Mouse (Mus musculus) retina, embryonic 14.5 days (tissue): ENCODE results near the gene Snx20.
A peak's percentile ranks its signal among the peaks of the same experiment; 100 is the strongest.
"Not testable (repeated sequence)": the region's sequence is repeated elsewhere in the genome, so short reads cannot be mapped to it uniquely, and the experiment has no call there.

Experiments used
- DNase-seq: peaks from one replicate; pipeline ENCODE4 v3.0.0-alpha.2; 2015; ENCODE audit warnings: low spot score

The Snx20 gene

DNA sequence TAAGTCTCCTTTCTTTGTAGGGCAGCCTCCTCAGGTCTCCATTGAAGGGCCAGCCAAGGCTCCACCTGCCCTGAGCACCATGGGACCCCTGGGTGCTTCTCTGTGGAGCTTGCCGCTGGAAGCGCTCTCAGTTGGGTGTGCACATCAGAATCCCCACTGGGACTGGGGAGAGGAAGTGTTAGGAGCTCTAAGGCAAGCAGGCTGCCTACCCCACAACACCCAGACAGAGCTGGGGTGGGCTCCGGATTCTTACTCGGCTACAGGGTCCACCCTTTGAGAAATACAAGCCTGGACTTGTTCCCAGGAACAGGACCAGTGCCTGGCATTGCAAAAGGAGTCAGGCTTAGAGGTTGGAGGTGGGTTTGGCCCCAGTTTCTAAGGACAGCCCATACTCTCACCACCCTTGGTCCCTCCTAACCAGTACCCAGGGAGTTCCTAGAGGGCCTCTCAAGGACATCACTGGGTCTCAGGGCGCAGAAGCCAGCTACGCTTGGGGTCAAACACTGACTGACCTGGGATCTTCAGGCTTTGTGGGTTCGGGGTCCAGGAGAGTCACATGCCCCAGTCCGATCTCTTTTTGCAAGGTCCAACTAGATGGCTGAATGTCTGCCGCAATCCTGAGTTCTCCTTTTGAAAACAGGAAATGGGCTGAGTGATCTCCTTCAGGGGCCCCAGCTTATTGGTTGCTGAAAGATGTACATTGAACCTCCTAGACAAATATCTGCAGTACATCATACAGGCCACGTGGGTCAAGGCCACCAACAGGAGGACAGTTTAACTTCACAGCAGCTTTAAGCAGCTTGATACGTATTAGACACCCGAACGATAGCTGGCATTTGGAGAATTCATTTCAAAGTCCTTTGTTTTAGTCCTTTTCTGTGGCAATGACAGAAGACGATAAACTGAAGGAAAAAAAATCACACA is at the start of gene Snx20:
TSS of gene Snx20 (minus strand) at position 655 of the 924 bp plus-strand sequence.
- no peak for DNase-seq

DNA sequence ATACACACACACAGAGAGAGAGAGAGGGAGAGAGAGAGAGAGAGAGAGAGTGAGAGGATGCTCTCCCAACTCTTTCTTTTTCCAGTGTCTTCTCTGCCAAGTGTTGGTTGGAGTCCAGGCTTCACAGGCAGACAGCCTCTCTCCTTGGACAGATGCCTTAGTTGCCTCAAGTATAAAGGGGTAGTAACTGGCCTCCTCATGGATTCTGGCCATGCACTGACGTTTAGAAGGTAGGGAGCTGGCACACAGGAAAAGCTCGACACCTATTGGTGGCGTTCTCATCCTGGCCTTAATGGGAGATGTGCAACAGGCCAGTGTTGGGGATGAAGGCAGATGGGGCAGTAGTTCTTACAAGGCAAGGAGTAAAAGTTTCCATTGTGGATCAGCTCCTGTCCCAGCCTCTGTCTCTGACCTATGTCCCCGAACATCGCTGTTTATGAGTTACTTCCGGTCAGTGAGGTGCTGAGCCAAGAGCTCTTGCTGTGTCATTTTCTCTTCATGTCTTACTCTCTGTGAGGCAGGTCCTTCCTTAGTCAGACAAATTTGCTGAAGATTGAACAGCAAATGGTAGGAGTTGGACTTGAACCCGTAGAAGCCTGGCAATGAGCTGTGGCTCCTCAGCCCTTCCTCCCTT is 47.8 kb upstream of the Snx20 start:
- DNase-seq: no peak

DNA sequence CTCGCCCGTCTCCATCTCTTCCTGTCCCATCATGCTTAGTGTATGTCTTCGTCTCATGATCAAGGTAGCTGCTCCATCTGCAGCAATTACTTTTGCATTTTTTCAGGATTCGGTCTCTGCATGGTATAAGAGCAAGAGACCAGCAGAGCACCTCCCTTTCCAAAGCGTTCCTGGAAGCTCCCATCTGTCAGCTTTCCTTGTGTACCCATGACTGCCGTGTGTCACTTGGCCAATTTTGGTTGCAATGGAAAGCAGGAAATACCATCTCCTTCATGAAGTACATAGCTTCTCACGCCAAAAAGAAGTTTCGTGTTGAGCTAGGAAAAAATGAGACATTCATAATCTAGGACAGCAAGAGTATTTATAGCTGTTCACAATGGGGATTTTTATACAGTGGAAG is 45.1 kb upstream of the Snx20 start:
- no peak for DNase-seq

DNA sequence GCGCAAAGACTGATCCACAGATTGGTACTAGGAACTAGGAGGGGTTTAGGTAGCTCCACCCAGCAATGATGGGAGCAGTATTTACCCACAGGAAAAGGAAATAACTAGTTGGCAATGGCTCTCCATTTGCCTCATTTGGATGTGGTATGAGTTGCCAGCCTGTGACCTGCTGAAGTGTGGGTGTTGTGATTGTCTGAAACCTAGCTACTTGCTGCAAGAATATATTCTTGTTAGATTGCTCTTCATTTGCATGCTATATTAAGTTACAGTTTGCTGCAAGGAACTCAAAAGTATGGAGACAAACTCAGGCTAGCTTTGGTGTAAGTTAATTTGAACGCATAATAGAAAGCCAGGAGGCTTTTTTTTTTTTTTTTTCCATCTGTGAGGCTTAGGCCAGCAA is 44.6 kb upstream of the Snx20 start:
- no peak for DNase-seq

DNA sequence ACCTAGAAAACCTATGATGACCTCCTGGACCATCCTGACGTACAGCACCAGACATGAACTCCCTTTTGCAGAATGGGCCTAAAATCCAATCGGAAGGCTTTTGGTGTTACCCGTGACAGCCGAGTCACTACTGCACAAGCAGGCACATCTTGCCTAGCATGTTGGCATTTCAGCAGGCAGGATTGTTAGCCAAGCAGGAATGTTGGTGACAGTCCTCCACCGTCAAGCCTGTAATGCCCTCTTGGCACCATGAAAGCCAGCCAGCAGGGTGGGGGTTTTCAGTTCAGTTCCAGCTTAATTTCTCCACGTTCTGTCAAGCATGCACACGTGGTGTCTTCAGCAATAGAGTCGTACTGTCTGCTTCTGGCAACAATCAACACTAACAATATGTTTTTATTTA is 41.1 kb upstream of the Snx20 start:
- no peak for DNase-seq

DNA sequence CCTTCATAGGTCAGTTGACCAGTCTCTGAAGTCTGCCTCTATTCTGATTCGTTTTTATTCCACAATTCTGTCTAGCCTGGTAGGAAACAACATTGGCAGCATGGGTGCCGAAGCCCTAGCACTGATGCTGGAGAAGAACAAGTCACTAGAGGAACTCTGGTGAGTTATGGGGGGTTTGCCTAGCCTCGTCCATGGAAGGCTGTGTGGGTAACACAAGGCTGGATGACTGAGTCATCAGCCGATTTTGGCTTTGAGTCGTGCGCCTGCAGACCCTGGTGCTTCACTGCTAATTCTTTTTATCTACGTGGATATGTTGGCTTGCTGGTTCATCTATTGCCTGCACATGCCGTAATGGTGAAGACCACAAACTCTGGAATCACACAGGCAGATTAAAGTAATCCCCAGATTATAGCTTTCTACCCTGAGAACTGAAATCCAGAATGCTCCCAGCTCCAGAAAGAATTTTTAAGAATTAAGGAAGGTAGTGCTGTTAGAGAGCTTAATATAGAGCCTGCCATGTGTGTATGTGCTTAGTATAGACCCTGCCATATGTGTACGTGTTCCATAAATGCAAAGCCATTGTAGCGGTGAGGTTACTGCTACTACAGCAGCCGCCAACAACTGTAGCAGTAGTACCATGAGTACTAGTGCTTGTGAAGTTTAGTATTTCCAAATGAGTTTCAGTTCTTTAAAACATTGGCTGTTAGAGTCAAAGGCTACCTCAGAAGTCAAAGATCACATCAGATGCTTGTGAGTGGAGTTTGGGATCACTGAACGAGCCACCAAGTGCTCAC is 39.6 kb upstream of the Snx20 start:
- DNase-seq: no peak

DNA sequence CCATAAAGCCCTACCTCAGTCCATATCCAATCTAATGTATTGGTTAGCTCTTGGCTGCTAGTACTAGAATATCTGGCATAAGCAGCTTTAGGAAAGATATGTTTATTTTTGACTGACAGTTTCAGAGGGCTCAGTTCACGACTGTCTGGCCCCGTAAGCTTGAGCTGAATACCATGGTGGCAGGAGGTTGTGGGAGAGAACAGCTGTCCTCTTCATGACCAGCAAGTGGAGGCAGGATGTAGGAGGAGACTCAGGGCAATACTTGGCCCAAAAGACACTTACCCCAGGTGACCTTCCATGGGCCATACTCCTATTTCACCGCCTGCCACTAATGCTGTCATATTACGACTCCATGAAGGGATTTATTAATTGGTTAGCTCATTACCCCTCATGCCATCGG is 37.9 kb upstream of the Snx20 start:
- no peak for DNase-seq

DNA sequence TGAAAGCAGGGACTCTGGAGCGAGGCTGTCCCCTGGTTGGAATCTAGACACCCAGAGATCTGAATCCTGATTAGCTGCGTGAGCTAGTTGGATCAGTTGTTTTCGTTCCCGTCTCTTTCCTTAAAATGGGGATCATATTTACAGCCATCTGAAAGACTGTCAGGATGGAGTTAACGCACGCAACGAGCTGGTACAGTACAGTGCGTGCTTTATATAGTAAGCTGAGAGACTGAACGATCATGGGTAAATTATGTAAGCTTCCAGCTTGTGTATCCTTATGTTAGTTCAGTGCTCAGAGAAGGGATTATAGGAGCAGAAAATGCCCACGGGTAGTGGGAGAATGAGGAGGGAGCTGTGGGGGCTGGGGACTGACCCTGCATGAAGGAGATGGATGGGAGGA is 35.6 kb upstream of the Snx20 start:
- DNase-seq: no peak

DNA sequence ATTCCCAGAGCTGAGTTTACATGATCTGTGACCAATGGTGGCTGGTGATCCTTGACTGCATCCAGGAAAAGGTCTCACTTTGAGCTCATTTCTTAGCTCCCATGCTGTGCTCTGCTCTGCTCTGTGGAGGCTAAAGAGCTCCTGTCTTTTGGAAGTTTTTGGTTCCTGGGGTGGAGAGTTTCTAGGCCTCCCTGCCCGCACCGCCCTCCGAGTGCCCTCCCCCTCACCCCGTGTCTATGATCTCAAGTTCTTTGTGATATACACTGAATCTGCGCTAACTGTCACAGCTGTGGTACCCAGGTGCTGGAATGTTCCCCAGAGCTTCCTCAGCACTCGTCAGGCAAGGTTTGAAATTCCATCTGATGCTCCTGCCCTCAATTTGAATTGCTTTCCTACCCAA is 34.9 kb upstream of the Snx20 start:
- DNase-seq: no peak

DNA sequence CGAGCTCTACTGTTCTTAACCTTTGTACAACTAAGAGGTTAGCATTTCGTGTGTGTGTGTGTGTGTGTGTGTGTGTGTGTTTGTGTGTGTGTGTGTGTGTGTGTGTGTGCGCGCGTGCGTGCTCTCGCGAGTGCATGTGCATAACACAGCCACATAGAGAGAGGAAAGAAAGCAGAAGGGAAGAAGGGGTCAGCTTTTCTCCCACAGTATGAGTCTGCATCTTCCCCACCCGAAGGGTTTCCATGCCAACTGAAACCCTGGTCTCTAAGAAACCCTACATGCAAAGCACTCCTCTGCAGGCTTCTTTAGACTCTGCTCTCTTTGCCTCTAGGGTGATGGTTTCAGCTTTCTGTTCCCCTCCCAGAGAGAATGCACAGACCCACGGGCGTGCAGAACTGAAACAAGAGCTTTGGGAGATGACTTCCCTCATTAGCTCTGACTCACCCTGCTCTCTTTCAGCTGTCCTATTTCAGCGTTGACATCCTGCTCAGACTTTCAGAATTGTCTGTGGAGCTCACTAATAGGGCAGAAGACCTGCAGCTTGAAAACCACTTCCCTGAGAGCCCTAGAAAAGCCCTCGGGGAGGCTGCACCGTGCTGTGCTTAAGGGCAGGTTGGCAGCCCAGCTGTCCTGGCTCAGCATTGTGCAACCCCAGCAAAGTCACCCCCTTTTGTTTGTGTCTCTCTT is 32.6 kb upstream of the Snx20 start:
- DNase-seq: peak; percentile 21

DNA sequence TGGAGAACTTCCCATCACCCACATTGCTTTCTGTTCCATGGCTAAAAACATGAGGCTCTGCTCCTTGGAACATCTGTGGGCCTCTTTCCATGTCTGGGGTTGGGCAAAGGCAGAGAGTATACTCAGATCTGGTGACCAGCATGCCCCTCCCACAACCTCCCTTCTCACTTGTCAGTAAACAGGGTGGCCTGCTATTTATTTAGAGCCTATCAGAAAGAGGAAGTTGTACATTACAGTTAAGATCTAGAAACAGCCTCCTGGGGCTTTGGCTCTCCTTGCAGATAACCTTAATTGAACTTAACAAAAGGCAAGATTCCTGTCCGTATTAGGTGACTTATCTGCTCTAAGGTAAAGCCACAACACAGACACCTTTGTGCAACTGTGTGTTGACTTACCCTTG is 30.5 kb upstream of the Snx20 start:
- DNase-seq: no peak

DNA sequence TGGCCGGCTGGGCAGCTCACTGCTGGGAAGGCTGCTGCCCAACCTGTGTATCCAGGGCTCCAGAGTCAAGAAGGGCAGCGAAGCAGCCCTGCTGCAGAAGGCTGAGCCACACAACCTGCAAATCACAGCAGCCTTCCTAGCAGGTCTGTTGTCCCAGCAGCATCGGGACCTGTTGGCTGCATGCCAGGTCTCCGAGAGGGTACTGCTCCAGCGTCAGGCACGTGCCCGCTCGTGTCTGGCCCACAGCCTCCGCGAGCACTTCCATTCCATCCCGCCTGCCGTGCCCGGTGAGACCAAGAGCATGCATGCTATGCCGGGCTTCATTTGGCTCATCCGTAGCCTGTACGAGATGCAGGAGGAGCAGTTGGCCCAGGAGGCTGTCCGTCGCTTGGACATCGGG is 29.0 kb upstream of the Snx20 start:
- no peak for DNase-seq

DNA sequence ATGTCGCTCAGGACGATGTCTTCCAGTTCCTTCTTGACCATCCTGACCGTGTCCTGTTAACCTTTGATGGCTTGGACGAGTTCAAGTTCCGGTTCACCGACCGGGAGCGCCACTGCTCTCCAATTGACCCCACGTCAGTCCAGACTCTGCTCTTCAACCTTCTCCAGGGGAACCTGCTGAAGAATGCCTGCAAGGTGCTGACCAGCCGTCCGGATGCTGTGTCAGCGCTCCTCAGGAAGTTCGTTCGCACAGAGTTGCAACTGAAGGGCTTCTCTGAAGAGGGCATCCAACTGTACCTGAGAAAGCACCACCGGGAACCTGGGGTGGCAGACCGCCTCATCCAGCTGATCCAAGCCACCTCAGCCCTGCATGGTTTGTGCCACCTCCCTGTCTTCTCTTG is 28.2 kb upstream of the Snx20 start:
- no peak for DNase-seq

DNA sequence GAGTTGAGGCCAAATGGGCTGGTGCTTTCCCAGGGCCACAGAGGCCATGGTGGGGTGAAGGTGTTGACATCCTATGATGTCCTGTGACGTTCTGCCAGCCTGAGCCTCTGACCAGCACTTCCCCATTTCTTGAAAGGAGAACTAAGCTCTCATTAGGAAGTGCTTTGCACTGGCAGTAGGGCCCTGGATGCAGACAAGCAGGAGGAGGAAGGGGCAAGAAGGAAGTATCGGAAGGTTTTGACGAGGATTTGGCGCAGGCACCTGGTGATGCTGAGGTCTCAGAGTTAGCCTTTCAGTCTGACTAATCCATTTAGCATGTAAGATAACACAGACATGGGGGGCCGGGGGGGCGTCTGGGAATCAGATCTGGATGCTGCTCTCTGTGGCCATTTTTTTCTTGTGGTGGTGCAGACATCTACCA is 26.5 kb upstream of the Snx20 start:
- no peak for DNase-seq

DNA sequence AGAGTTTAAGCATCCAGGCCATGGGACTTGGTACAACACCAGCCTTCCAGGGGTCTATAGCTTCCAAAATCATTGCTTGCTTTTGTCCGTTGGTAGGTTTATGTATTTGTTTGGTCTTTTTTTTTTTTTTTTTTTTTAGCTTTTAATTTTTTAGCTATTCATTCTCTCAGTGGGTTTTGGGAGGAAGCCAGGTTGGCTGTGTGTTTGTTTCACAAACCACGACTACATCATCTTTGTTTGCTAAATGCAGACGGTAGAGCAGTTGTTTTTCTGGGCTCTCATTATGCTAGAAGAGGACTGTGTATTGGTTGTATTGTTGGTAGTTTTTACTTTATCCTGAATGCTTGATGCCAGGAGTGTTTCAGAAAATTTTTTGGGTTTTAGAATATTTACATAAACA is 23.9 kb upstream of the Snx20 start:
- no peak for DNase-seq

DNA sequence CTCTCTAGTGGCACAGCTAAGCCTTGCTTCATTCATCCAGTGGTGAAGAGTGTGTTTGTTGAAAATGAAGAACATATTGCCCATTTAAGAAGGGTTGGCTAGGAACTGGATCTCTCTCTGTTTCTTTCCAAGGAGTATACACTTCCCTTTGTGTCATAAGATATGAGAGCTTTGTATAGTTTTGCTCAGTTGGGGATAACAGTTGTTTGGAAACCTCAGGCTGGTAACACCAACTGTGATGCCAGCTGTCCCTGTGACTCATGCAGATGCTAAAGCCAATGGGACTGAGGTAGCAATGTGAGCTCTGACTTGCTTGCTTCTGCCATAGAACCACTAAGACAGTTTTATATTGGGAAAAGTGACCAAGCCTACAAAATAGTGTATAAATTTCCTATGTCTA is 19.4 kb upstream of the Snx20 start:
- DNase-seq: no peak

DNA sequence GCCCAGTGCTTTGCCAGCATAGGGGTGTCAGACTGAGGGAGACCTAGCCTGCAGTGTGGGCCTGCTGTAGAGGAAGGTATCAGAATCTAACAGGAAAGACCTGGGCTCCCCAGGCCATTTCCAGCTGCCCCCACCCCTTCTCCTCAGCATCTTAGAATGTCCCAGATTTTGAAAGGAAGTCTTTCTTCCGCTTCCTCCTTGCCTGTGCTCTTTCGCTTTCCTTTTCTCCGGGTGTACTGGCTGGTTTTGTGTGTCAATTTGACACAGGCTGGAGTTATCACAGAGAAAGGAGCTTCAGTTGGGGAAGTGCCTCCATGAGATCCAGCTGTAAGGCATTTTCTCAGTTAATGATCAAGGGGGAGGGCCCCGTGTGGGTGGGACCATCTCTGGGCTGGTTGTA is 15.2 kb upstream of the Snx20 start:
- not testable (repeated sequence) for DNase-seq

DNA sequence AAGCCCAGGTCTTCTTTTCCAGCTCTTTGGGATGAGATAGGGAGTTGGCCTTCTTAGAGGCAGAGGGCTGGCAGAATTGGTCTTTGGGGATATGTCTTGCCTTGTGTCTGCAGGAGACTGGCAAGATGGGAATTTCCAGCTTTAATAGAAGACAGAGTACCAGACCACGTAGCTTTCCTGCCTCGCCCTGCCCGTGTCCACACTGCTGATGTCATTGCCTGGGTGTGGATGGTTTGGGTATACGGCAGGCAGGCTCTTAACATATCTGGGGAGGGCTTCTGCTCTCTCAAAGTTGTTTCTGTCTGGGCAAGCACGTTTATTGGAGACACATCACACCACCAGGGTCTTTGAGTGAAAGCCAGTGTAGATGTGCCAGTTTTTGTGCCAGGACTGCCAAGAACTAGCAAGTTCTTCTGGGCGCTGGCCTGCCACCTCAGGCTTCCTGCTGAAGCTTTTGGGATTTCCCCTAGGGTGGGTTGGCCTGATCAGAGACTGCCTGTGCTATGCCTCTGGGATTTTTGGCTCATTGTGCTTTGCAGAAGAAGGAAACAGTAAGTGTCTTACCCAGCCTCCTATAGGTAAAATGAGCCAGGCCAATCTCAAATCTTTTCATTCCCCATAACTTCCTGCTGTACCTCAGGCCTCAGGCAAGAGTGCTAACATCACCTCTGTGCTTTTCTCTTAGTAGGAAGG is 14.2 kb upstream of the Snx20 start:
- no peak for DNase-seq

DNA sequence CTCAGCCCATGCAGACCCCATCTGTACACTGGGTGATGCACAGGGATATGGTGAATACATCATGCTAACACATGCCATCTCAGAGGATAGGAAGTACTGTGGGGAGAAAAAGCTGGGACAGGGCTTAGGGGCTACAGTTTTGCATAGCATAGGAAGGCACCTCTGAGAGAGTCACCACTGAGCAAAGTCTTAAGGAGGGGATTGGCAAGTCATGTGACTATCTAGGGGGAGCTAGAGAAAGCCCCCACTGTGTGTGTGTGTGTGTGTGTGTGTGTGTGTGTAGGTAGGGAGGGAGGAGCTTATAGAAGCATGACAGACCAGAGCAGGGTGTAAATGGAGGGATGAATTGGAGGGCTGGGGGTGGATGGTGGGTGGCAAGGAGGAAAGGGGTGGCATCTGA is 12.4 kb upstream of the Snx20 start:
- DNase-seq: no peak

DNA sequence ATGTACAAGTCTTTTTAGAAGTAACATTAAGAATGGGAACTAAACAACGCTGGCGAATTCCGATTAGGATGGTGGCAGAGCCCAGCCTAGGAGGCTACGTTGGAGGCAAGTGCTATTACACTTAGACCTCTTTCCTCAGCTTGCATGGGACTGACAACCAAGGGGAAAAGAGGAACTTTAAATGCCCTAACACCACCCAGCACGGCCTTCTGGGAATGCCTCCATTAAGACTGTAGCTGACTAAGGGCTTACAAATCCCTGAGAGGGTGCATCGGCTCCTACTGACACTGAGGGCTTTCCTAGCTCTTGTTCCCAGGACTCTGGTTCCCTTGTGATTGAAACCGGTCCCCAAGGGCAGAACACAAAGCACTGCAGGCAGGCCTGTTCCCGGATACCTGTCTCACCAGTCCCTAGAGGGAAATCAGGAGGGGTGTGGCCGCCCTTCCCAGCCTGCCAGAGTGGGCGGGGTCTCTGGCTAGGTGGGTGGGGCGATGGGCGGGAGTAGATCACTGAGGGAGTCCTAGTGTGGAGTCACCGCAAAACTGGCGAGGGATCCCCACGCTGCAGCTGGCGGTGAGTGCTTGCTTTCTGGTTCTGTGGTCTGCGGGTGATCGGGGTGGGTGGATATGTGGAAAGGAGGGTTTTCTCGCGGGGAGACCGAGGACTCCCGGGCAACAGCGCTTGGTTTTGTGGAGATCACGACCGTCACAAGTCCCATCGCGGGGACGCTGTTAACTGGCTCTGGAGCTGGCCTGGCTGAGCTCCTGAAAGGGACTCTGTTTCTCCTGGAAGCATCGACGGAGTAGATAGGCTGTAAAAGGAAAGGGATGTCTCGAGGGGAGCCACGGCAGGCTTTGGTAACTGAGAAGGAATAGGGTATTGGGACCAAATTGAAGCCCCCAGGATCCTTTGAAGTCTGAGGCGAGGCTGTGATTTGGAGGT is 11.2 kb upstream of the Snx20 start, which contains the start of gene Nod2:
TSS of gene Nod2 (plus strand) at position 479 of the 942 bp plus-strand sequence.
- peak; percentile 75 for DNase-seq
